Mouse (Mus musculus): ENCODE measurements around the gene Mt2. TPM values are rescaled to one million over a fixed set of nuclear protein-coding genes. Genes with fewer than 3 reads are reported as not detected.
A peak's percentile ranks its signal among the peaks of the same experiment; 100 is the strongest.
"Not testable (repeated sequence)": the region's sequence is repeated elsewhere in the genome, so short reads cannot be mapped to it uniquely, and the experiment has no call there.

The Mt2 gene
- total RNA-seq (2021): 119 and 299 TPM in 2 replicates
- long read RNA-seq, experiment 1, transcript Mt2-201 (3 exons, 511 nt): major isoform, 19 of 25 reads
- long read RNA-seq, experiment 1, partial matches to known transcripts: 6 of 25 reads
- long read RNA-seq, experiment 1, other reads (novel, unspliced or antisense): 0 of 25 reads
- long read RNA-seq, experiment 2, transcript Mt2-201 (3 exons, 511 nt): major isoform, 45 of 56 reads
- long read RNA-seq, experiment 2, partial matches to known transcripts: 1 of 56 reads
- long read RNA-seq, experiment 2, other reads (novel, unspliced or antisense): 10 of 56 reads

DNA sequence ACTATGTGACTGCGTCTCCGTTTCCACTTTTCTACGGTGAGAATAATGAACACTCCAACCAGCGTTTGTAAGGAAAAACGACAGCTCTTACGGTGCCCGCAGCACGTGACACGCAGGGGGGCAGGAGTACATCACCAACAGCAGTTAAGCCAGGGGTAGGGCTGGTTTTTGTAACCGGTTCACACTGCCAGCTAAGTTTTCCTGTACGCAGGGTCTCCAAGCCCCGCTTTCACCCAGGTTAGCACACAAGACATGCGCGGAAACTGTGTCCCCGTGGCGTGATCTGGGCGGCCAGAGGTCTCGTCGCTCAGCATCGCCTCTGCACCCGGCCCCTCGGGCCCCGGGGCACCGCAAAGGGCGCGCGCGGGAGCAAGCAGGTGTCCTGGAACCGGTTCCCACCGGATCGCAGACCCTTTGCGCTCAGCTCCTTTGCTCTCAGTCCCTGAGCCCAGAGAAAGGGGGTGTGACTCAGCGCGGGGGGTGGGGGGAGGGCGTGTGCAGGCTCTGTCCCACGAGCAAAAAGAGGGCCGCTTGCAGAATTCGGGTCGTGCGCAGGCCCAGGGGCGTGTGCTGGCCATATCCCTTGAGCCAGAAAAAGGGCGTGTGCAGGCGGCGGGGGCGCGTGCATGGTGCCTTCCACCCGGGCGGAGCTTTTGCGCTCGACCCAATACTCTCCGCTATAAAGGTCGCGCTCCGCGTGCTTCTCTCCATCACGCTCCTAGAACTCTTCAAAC is at the start of gene Mt2:
Gene Mt2 (plus strand): TSS at position 590 of the 734 bp plus-strand sequence.
- peak; percentile 94 for DNase-seq

- no peak for DNase-seq
Measured at GRCm38 (mm10) chr8:94122711-94123468, 49.6 kb upstream of the Mt2 start.

DNA sequence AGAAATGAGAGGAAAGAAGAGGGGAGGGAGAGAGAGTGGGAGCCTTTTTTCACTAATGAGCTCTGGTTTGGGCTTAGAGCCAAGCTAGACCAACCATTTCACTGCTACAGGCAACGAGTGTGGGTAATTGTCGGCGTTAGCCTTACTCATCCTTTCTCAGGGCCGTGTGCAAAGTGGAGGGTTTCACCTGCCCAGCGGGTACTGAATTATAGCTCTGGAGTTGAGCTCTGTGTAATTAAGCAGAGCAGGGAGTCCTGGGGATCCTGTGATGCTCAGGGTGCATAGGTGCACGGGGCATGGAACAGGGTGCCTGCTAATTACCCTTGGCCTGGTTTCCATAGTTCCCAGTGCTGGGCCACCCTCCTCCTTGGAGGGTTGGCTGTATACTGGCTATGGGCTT is 44.8 kb upstream of the Mt2 start:
- DNase-seq: no peak

DNA sequence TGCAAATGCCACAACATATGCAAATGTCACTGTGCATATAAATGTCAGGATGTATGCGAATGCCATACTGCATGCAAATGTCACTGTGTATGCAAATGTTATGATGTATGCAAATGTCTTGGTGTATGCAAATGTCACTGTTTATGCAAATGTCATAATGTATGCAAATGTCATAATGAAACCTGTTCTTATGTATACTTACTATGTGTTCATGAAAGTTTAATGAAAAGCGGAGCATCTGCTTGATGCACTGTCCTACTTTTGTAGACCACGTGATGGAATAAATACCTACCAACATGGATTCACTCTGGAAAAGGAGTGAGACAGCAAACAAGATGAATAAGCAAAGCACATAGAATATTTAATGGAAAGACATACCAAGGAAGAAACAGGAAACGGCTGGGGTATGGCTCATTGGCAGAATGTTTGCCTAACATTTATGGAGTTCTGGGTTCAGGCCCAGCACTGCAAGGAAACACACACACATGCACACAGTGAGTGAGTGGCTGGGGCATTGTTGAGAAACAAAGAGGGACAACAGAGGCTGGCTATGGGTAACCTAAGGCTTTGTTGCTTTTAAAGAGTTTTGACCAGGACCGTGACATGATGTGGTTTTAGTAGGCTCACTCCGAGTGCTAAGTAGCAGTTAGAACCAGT is 43.2 kb upstream of the Mt2 start:
- no peak for DNase-seq

GRCm38 (mm10) chr8:94130126-94130525 is 42.3 kb upstream of the Mt2 start:
- DNase-seq: no peak

GRCm38 (mm10) chr8:94132096-94132495 is 40.4 kb upstream of the Mt2 start:
- no peak for DNase-seq

- not testable (repeated sequence) for DNase-seq
Measured at GRCm38 (mm10) chr8:94134601-94135000, 37.9 kb upstream of the Mt2 start.

DNA sequence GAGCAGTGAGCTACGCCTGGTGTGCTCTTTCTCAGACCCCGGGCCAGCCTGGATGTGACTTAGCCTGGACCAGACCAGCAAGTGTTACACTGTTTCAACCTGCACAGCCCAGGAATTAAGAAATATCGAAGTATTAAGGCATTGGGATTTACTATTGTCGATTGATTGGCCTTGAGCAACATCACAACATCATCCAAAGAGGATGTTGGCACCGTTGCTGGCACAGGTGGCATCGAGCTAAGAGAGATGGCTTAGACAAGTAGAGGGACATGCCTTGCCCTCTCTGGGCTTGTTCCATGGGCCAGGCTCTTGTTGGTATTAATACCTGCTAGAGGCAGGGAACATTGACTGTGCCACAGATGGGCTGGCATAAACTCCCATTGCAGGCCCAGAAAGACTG is 36.9 kb upstream of the Mt2 start:
- DNase-seq: no peak

- DNase-seq: no peak
Measured at GRCm38 (mm10) chr8:94136192-94136591, 36.3 kb upstream of the Mt2 start.

- DNase-seq: no peak
Measured at GRCm38 (mm10) chr8:94136933-94137332, 35.5 kb upstream of the Mt2 start, which contains the start of gene Mt4. TSS of gene Mt4 (plus strand) at chr8:94137197.

GRCm38 (mm10) chr8:94140266-94140795 is 32.1 kb upstream of the Mt2 start:
- peak; percentile 9 for DNase-seq

DNA sequence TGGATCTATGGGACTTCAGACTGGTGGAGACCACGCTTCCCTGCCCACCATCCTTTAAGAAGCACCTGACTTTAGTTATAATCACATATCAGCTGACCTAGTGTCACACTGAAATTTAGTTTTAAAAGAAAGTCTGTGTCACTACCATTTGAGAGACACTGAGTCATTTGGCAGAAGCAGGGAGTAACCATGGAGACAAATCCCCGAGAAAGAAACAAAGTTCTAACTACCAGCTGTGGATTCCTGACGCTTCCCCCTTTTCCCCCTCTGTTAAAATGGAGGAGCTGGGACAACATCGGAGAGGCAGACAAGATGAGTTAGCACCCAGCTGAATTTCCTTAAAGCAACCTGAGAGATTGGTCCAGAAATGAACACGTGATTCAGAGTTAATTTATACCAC is 24.2 kb upstream of the Mt2 start:
- no peak for DNase-seq

DNA sequence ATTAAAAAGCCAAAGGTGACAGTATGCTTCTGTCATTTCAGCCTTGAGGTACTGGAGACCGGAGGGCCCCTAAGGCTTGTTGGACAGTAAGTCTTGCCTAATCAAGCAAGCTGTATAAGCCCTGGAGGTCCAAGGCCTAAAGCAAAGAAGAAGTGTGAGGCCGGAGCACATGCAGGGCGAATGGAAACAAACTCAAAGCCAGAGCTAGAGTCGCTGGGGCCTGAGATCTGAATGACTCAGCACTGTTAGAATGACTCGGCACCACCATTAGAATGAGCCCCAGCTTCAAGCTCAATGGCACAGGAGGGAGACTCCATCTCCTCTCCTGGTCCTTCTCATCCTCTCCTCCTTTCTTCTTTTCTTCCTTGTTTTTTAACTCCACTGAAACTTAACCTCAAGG is 21.5 kb upstream of the Mt2 start:
- no peak for DNase-seq

DNA sequence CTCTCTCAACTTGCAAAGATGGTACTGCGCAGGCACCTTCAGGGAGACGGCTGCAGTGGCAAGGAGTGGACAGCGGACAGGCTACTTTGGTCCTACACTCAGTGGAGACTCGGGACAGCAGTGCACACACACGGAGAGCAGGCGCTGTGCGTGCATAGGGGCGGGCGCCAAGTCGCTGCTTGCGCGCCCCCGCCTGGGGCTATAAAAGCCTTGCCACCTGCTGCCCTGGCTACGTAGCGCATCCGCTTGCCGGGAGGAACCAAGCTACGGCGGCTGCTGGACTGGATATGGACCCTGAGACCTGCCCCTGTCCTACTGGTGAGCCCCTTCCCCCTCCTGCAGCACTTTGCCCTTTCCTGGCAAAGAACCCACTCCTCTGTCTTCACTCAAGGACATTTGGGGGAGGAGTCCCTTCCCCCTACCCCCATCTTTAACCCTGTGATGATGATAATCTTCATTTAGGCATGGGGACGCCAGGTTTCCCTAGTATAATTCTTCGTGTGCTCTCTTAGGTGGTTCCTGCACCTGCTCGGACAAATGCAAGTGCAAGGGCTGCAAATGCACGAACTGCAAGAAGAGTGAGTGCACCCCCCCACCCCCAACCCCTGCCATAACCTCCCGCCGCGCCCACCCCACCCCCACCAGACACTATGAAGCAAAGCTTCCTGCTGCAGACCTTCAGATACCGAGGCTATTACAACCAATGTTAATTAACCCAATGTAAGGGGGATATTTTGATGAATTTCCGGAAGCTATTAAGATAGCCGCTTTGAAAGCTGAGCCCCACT is 19.8 kb upstream of the Mt2 start, which contains the start of gene Mt3:
Gene Mt3 (plus strand): TSS at position 95 of the 788 bp plus-strand sequence.
- DNase-seq: peak; percentile 64

- no peak for DNase-seq
Measured at GRCm38 (mm10) chr8:94153451-94153850, 19.0 kb upstream of the Mt2 start.

GRCm38 (mm10) chr8:94154537-94154936 is 17.9 kb upstream of the Mt2 start:
- DNase-seq: no peak

- DNase-seq: no peak
Measured at GRCm38 (mm10) chr8:94156092-94156491, 16.4 kb upstream of the Mt2 start.

DNA sequence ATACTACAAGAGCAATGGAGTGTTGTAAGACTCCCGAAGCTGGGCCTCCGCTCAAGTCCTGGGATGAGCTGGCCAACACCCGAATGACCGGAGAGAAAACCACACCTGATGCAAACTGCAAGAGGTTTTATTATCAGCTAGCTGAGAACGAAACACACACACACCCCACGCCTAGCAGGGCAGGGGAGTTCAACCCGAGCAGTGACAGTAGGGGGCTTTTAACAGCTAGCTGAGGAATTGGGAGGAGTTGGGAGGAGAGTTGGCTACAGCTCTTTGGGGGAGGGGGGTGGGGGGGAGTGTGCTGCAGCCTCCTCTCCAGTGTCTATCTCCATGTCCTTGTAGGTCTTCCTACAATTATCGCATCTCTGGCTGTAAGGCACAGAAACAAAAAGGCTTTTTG is 6.7 kb upstream of the Mt2 start:
- not testable (repeated sequence) for DNase-seq

DNA sequence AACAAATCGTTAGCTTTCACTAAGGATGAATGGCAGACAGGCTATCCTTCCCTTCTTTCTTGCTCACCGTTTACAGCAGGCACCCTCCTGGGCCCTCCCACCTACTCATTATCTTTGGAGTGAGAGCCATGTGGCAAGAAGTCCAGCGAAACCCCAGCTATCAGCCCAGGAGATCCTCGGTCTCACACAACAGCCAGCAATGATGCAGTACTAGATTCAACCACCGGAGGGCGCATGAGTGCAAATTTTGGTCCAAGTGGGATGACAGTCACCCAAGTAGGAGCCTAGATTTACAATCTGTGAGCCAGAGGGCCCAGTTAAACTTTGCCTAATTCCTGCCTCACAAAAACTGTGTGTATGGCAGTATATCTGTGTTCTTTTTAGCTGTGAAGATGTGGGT is 5.2 kb upstream of the Mt2 start:
- peak; percentile 93 for DNase-seq

GRCm38 (mm10) chr8:94169547-94169946 is 2.9 kb upstream of the Mt2 start:
- no peak for DNase-seq

DNA sequence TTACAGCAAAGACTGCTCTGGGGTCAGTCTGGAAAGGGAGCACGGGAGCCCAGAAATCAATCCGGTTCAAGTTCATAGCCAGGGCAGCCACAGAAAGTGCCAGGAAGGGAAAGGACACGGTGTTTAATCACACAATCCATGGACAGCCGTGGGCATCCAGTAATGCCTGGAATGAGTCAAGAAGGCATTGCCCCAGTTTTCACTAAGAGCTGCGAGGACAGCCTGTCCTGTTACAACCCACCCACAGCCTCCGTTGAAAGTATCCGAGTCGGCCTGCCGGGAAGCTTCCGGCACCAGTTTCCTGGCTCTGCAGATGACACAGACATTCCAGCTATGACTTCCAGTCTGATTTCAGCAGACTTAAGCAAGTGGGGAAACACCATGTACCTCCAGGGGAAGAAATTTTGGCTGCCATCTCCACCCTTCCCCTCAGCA is 1.1 kb upstream of the Mt2 start:
- DNase-seq: peak; percentile 74
